Mouse (Mus musculus): ENCODE data around the gene Hmgb3.

- TF ChIP-seq CTCF (IDR thresholded peaks at IDR 0.05; ENCODE audit: borderline replicate concordance, extremely low read depth, insufficient read depth, insufficient read length) (no peak), POLR2A (IDR thresholded peaks at IDR 0.05; ENCODE audit: borderline replicate concordance, extremely low read depth, insufficient read depth, insufficient read length, poor library complexity, severe bottlenecking) (no peak)
Measured at GRCm38 (mm10) chrX:71573132-71573900, 17.6 kb downstream of the Hmgb3 start.

All from brain, embryonic 14.5 days (tissue).